Mouse (Mus musculus): ENCODE results near the gene Camta1.

Gene Camta1

GRCm38 (mm10) chr4:151422361-151422760 lies 439.3 kb downstream of the Camta1 start:
- DNase-seq, result no peak

- DNase-seq, result no peak
These were observed 443.3 kb downstream of the Camta1 start for GRCm38 (mm10) chr4:151418344-151418875.

- no peak for DNase-seq
These were observed 445.9 kb downstream of the Camta1 start for GRCm38 (mm10) chr4:151415812-151416211.

GRCm38 (mm10) chr4:151415376-151415775 lies 446.3 kb downstream of the Camta1 start:
- DNase-seq, result no peak

GRCm38 (mm10) chr4:151414952-151415351 lies 446.7 kb downstream of the Camta1 start:
- DNase-seq, result no peak

GRCm38 (mm10) chr4:151411641-151412061 lies 450.0 kb downstream of the Camta1 start:
- no peak for DNase-seq

- no peak for DNase-seq
These were observed 450.7 kb downstream of the Camta1 start for GRCm38 (mm10) chr4:151411016-151411415.

- no peak for DNase-seq
These were observed 452.4 kb downstream of the Camta1 start for GRCm38 (mm10) chr4:151409291-151409690.

GRCm38 (mm10) chr4:151408811-151409210 lies 452.9 kb downstream of the Camta1 start:
- DNase-seq, result no peak

- no peak for DNase-seq
These were observed 453.4 kb downstream of the Camta1 start for GRCm38 (mm10) chr4:151408246-151408645.

GRCm38 (mm10) chr4:151407129-151407528 lies 454.5 kb downstream of the Camta1 start:
- DNase-seq, result no peak

- DNase-seq, result no peak
These were observed 457.0 kb downstream of the Camta1 start for GRCm38 (mm10) chr4:151404581-151405256.

- DNase-seq, result no peak
These were observed 459.8 kb downstream of the Camta1 start for GRCm38 (mm10) chr4:151401685-151402397.

- DNase-seq, result no peak
These were observed 465.1 kb downstream of the Camta1 start for GRCm38 (mm10) chr4:151396536-151396935.

- DNase-seq, result no peak
These were observed 472.3 kb downstream of the Camta1 start for GRCm38 (mm10) chr4:151389345-151389744.

- no peak for DNase-seq
These were observed 474.8 kb downstream of the Camta1 start for GRCm38 (mm10) chr4:151386701-151387451.

- DNase-seq, result no peak
These were observed 475.5 kb downstream of the Camta1 start for GRCm38 (mm10) chr4:151385985-151386700.

- no peak for DNase-seq
These were observed 483.9 kb downstream of the Camta1 start for GRCm38 (mm10) chr4:151377731-151378130.

- DNase-seq, result no peak
These were observed 485.4 kb downstream of the Camta1 start for GRCm38 (mm10) chr4:151376234-151376633.

- DNase-seq, result no peak
These were observed 488.7 kb downstream of the Camta1 start for GRCm38 (mm10) chr4:151372855-151373566.

GRCm38 (mm10) chr4:151366941-151367545 lies 494.6 kb downstream of the Camta1 start:
- DNase-seq, result no peak

All from thymus, adult 18-20 months (tissue).